Mouse (Mus musculus): ENCODE results near the gene Dusp1. TPM values are rescaled to one million over a fixed set of nuclear protein-coding genes. Genes with fewer than 3 reads are reported as not detected.
A peak's percentile ranks its signal among the peaks of the same experiment; 100 is the strongest.

Gene Dusp1
- total RNA-seq (2021) = 10 to 100 TPM; 56.9 to 62.5 TPM
- long read RNA-seq, experiment 1, transcript Dusp1-202 (4 exons, 1,990 nt) = major isoform, 30 of 56 reads
- long read RNA-seq, experiment 1, partial matches to known transcripts = 25 of 56 reads
- long read RNA-seq, experiment 1, other reads (novel, unspliced or antisense) = 0 of 56 reads
- long read RNA-seq, experiment 2, transcript Dusp1-202 (4 exons, 1,990 nt) = major isoform, 24 of 26 reads
- long read RNA-seq, experiment 2, partial matches to known transcripts = 1 of 26 reads
- long read RNA-seq, experiment 2, other reads (novel, unspliced or antisense) = 1 of 26 reads

- DNase-seq = no peak
Measured at GRCm38 (mm10) chr17:26561651-26562181, at the start of gene Dusp1. TSS of gene Dusp1 (minus strand) at chr17:26562128.

- DNase-seq = peak; percentile 81 to 84
Measured at GRCm38 (mm10) chr17:26611328-26611727, 49.4 kb upstream of the Dusp1 start.

- DNase-seq = no peak
Measured at GRCm38 (mm10) chr17:26609820-26610219, 47.9 kb upstream of the Dusp1 start.

GRCm38 (mm10) chr17:26608877-26609276, 46.9 kb upstream of the Dusp1 start:
- DNase-seq = no peak

GRCm38 (mm10) chr17:26608348-26608747, 46.4 kb upstream of the Dusp1 start:
- no peak for DNase-seq

- no peak for DNase-seq
Measured at GRCm38 (mm10) chr17:26606516-26606915, 44.6 kb upstream of the Dusp1 start.

- DNase-seq = peak; percentile 48 to 64
Measured at GRCm38 (mm10) chr17:26605636-26606035, 43.7 kb upstream of the Dusp1 start.

GRCm38 (mm10) chr17:26603311-26603710, 41.4 kb upstream of the Dusp1 start:
- DNase-seq = no peak

GRCm38 (mm10) chr17:26602371-26602885, 40.5 kb upstream of the Dusp1 start:
- peak; percentile 55 to 77 for DNase-seq

- DNase-seq = no peak
Measured at GRCm38 (mm10) chr17:26601926-26602325, 40.0 kb upstream of the Dusp1 start.

- DNase-seq = no peak
Measured at GRCm38 (mm10) chr17:26601514-26601913, 39.6 kb upstream of the Dusp1 start.

GRCm38 (mm10) chr17:26600913-26601447, 39.1 kb upstream of the Dusp1 start:
- DNase-seq = no peak

- no peak for DNase-seq
Measured at GRCm38 (mm10) chr17:26598845-26599244, 36.9 kb upstream of the Dusp1 start.

- no peak for DNase-seq
Measured at GRCm38 (mm10) chr17:26596856-26597481, 35.0 kb upstream of the Dusp1 start.

- peak in 1 of 2 experiments; percentile 56 for DNase-seq
Measured at GRCm38 (mm10) chr17:26596168-26596658, 34.3 kb upstream of the Dusp1 start.

GRCm38 (mm10) chr17:26595448-26596167, 33.7 kb upstream of the Dusp1 start:
- peak; percentile 54 to 58 for DNase-seq

- DNase-seq = no peak
Measured at GRCm38 (mm10) chr17:26594958-26595357, 33.0 kb upstream of the Dusp1 start.

- no peak for DNase-seq
Measured at GRCm38 (mm10) chr17:26594171-26594570, 32.2 kb upstream of the Dusp1 start.

GRCm38 (mm10) chr17:26593199-26593598, 31.3 kb upstream of the Dusp1 start:
- no peak for DNase-seq

- peak; percentile 83 to 86 for DNase-seq
Measured at GRCm38 (mm10) chr17:26592510-26592909, 30.6 kb upstream of the Dusp1 start.

GRCm38 (mm10) chr17:26587961-26588487, 26.1 kb upstream of the Dusp1 start:
- no peak for DNase-seq

All from adrenal gland, postnatal 36 days (tissue).